Mouse (Mus musculus): ENCODE results near the gene Fbxo9. TPM values are rescaled to one million over a fixed set of nuclear protein-coding genes. Genes with fewer than 3 reads are reported as not detected.
A peak's percentile ranks its signal among the peaks of the same experiment; 100 is the strongest.

Gene Fbxo9
- total and polyA plus RNA-seq, 2 experiments from 2014 or later = 60.4 to 67.5 TPM

DNA sequence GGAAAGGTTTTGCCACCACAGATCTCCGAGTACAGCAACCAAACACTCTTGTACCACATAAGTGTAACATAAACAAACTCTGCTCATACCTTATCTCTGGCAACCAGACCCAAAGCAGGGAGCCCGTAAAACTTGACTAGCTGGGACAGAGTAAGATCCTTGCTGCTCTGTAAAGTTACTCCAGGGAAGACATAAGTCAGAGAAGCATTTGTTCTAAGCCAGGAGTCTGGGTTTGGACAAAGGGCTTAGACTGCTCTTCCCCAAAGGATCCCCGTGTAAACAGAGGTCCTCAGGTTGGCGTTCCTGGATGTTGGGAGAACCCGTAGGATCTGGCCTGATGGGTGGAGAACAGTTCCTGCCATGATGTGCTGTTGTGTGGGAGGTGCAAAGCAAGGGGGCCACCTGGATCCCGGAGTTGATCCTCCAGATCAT, 3.3 kb downstream of the Fbxo9 start:
- H3K36me3 ChIP-seq (replicated peaks; ENCODE audit: control insufficient read depth, insufficient read depth, low read length) = peaks cover 43% of the 10 kb centered on the region
- no peak for ATAC-seq (ENCODE audit: insufficient read depth, low read depth)
- WGBS = 66% methylated on average over 6 of the region's 6 CpGs

DNA sequence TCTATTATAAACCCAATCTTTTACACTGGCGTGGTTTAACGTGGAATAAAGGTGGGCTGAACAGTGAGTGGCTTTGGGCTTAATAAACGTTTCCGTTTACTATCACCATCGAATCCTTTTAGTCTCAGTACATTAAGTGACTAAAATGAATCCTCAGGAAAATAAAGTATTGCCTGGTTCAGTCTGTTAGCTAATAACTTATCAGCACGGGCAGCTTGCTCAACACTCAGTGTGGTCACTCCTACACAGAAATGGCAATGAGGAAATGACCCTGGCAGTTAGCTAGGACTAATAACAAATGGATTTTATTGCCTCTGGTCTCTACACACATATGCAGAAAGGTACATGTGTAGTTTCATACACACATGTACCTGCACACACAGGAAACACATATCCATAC, 3.9 kb downstream of the Fbxo9 start:
- no peak overlapping the region for H3K27ac ChIP-seq (ENCODE audit: low read depth)
- peaks cover 48% of the 10 kb centered on the region for H3K36me3 ChIP-seq (replicated peaks; ENCODE audit: control insufficient read depth, insufficient read depth, low read length)
- WGBS = 80% methylated on average over 6 of the region's 6 CpGs
- no peak overlapping the region for H3K9ac ChIP-seq (replicated peaks; ENCODE audit: low read depth, low read length)
- H3K4me3 ChIP-seq (ENCODE audit: low read depth, low read length) = no peak overlapping the region
- no peaks in the 10 kb centered on the region for H3K9me3 ChIP-seq (replicated peaks; ENCODE audit: control insufficient read depth, low read length)
- DNase-seq (ENCODE audit: low spot score) (no peak), ATAC-seq (ENCODE audit: insufficient read depth, low read depth) (no peak)
- no peaks in the 10 kb centered on the region for H3K27me3 ChIP-seq (ENCODE audit: control insufficient read depth, insufficient read depth, low read length)
- no peak overlapping the region for H3K4me2 ChIP-seq (ENCODE audit: low read depth, low read length)
- peaks cover 11% of the 10 kb centered on the region; the same call in 1 of the 2 replicates for H3K4me1 ChIP-seq (ENCODE audit: control insufficient read depth, insufficient read depth)
- TF ChIP-seq CTCF (IDR thresholded peaks at IDR 0.05; ENCODE audit: low read depth) = no peak
- no peak for TF ChIP-seq EP300 (IDR thresholded peaks at IDR 0.05; ENCODE audit: low read depth)

More for the DNA sequence above, 3.3 kb downstream of the Fbxo9 start:
- DNase-seq (ENCODE audit: low spot score) = no peak
- Histone ChIP-seq H3K9me3 (replicated peaks; ENCODE audit: control insufficient read depth, low read length) (no peaks in the 10 kb centered on the region), H3K27ac (ENCODE audit: low read depth) (no peak overlapping the region), H3K27me3 (ENCODE audit: control insufficient read depth, insufficient read depth, low read length) (no peaks in the 10 kb centered on the region), H3K9ac (replicated peaks; ENCODE audit: low read depth, low read length) (no peak overlapping the region), H3K4me1 (ENCODE audit: control insufficient read depth, insufficient read depth) (peaks cover 11% of the 10 kb centered on the region; the same call in 1 of the 2 replicates), H3K4me3 (ENCODE audit: low read depth, low read length) (no peak overlapping the region), H3K4me2 (ENCODE audit: low read depth, low read length) (no peak overlapping the region)
- no peak for TF ChIP-seq CTCF (IDR thresholded peaks at IDR 0.05; ENCODE audit: low read depth)
- no peak for TF ChIP-seq EP300 (IDR thresholded peaks at IDR 0.05; ENCODE audit: low read depth)

- Histone ChIP-seq H3K4me1 (ENCODE audit: control insufficient read depth, insufficient read depth) (peaks cover 11% of the 10 kb centered on the region; the same call in 1 of the 2 replicates), H3K9me3 (replicated peaks; ENCODE audit: control insufficient read depth, low read length) (no peaks in the 10 kb centered on the region), H3K9ac (replicated peaks; ENCODE audit: low read depth, low read length) (no peak overlapping the region), H3K27me3 (ENCODE audit: control insufficient read depth, insufficient read depth, low read length) (no peaks in the 10 kb centered on the region), H3K27ac (ENCODE audit: low read depth) (no peak overlapping the region), H3K36me3 (replicated peaks; ENCODE audit: control insufficient read depth, insufficient read depth, low read length) (peaks cover 55% of the 10 kb centered on the region), H3K4me3 (ENCODE audit: low read depth, low read length) (no peak overlapping the region), H3K4me2 (ENCODE audit: low read depth, low read length) (no peak overlapping the region)
- DNase-seq (ENCODE audit: low spot score) (no peak), ATAC-seq (ENCODE audit: insufficient read depth, low read depth) (no peak)
- WGBS = 85% methylated on average over 8 of the region's 8 CpGs
- no peak for TF ChIP-seq EP300 (IDR thresholded peaks at IDR 0.05; ENCODE audit: low read depth)
- TF ChIP-seq CTCF (IDR thresholded peaks at IDR 0.05; ENCODE audit: low read depth) = no peak
These were observed 4.8 kb downstream of the Fbxo9 start for GRCm38 (mm10) chr9:78103965-78104560.

DNA sequence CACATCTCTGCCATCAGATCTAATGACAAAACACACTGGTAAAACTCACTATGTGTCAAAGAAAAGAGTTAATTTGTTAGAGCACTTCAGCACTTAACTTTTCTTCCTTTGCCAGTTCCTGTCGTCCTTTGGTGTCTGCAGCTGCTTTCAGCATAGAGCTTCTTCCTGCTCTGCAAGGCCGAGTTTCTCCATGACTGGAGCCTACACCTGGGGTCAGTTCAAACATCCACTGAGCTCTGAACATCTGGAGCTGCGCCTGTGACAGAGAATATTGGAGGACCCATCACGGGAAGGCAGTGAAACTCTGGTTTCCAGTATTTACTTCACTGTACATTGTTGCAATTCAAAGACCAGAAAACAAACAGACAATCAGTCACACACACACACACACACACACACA, 7.4 kb downstream of the Fbxo9 start:
- Histone ChIP-seq H3K4me3 (ENCODE audit: low read depth, low read length) (no peak overlapping the region), H3K4me2 (ENCODE audit: low read depth, low read length) (no peak overlapping the region), H3K9ac (replicated peaks; ENCODE audit: low read depth, low read length) (no peak overlapping the region), H3K9me3 (replicated peaks; ENCODE audit: control insufficient read depth, low read length) (0 out of 2 replicates have a peak, but pooled peaks cover 2% of the 10 kb centered on the region), H3K36me3 (replicated peaks; ENCODE audit: control insufficient read depth, insufficient read depth, low read length) (peaks cover 78% of the 10 kb centered on the region), H3K4me1 (ENCODE audit: control insufficient read depth, insufficient read depth) (0 out of 2 replicates have a peak, but pooled peaks cover 1% of the 10 kb centered on the region), H3K27me3 (ENCODE audit: control insufficient read depth, insufficient read depth, low read length) (no peaks in the 10 kb centered on the region), H3K27ac (ENCODE audit: low read depth) (peak overlapping the region; percentile 11; the same call in 1 of the 2 replicates)
- ATAC-seq (ENCODE audit: insufficient read depth, low read depth) (no peak), DNase-seq (ENCODE audit: low spot score) (no peak)
- WGBS = 65% methylated on average over 4 of the region's 4 CpGs
- no peak for TF ChIP-seq EP300 (IDR thresholded peaks at IDR 0.05; ENCODE audit: low read depth)
- TF ChIP-seq CTCF (IDR thresholded peaks at IDR 0.05; ENCODE audit: low read depth) = no peak

- H3K4me2 ChIP-seq (ENCODE audit: low read depth, low read length) = no peak overlapping the region
- no peaks in the 10 kb centered on the region for H3K4me1 ChIP-seq (ENCODE audit: control insufficient read depth, insufficient read depth)
- 0 out of 2 replicates have a peak, but pooled peaks cover 2% of the 10 kb centered on the region for H3K9me3 ChIP-seq (replicated peaks; ENCODE audit: control insufficient read depth, low read length)
- WGBS = 73% methylated on average over 5 of the region's 5 CpGs
- H3K9ac ChIP-seq (replicated peaks; ENCODE audit: low read depth, low read length) = no peak overlapping the region
- no peak for ATAC-seq (ENCODE audit: insufficient read depth, low read depth)
- H3K36me3 ChIP-seq (replicated peaks; ENCODE audit: control insufficient read depth, insufficient read depth, low read length) = peaks cover 77% of the 10 kb centered on the region
- no peak for TF ChIP-seq CTCF (IDR thresholded peaks at IDR 0.05; ENCODE audit: low read depth)
- no peak for TF ChIP-seq EP300 (IDR thresholded peaks at IDR 0.05; ENCODE audit: low read depth)
- H3K4me3 ChIP-seq (ENCODE audit: low read depth, low read length) = no peak overlapping the region
- H3K27me3 ChIP-seq (ENCODE audit: control insufficient read depth, insufficient read depth, low read length) = no peaks in the 10 kb centered on the region
- H3K27ac ChIP-seq (ENCODE audit: low read depth) = peak overlapping the region; percentile 11; the same call in 1 of the 2 replicates
- no peak for DNase-seq (ENCODE audit: low spot score)
These were observed 7.9 kb downstream of the Fbxo9 start for GRCm38 (mm10) chr9:78100956-78101355.

Data from heart, postnatal 0 days (tissue).